Mouse (Mus musculus) heart, embryonic 10.5 days (tissue): ENCODE measurements around the gene Zfp473. TPM values are rescaled to one million over a fixed set of nuclear protein-coding genes. Genes with fewer than 3 reads are reported as not detected.
"Not testable (repeated sequence)": the region's sequence is repeated elsewhere in the genome, so short reads cannot be mapped to it uniquely, and the experiment has no call there.

Experiments
- DNase-seq: peaks from one replicate; pipeline ENCODE4 v3.0.0-alpha.2; 2017; ENCODE audit warnings: low spot score
- H3K27ac ChIP-seq: fragments of 300-500 bp; sonication (generic); 2 replicates; pipeline ENCODE4 v1.5.1; 2016; ENCODE audit warnings: mild to moderate bottlenecking
- H3K27me3 ChIP-seq: fragments of 300-500 bp; sonication (generic); 2 replicates; pipeline ENCODE4 v1.6.1; 2016; ENCODE audit warnings: mild to moderate bottlenecking; ENCODE audit not compliant: poor library complexity, insufficient read depth, severe bottlenecking
- H3K36me3 ChIP-seq: fragments of 300-500 bp; sonication (generic); 2 replicates; pipeline ENCODE4 v1.6.1; 2016; ENCODE audit warnings: mild to moderate bottlenecking, moderate library complexity
- H3K4me1 ChIP-seq: fragments of 300-500 bp; sonication (generic); 2 replicates; pipeline ENCODE4 v1.6.1; 2016; ENCODE audit warnings: mild to moderate bottlenecking
- H3K4me3 ChIP-seq: fragments of 300-500 bp; sonication (generic); 2 replicates; pipeline ENCODE4 v1.5.1; 2016; ENCODE audit warnings: mild to moderate bottlenecking, moderate library complexity
- H3K9me3 ChIP-seq: fragments of 300-500 bp; sonication (generic); 2 replicates; pipeline ENCODE4 v1.6.1; 2016; ENCODE audit warnings: mild to moderate bottlenecking, moderate library complexity
- WGBS: fragments of 180-500 bp; shearing (Covaris S2); methylation state at CpG from one replicate; pipeline ENCODE4 v1.1.7; 2016; 5-methylcytosine and 5-hydroxymethylcytosine counted together
- polyA plus RNA-seq: library from polyadenylated mRNA; unstranded; fragments of >200 nt; fragmentation: Nextera tagmentation; extraction: Ambion mirVana; gene quantifications from 2 replicates; pipeline ENCODE4 v1.2.1, GENCODE M21; 2016

Gene Zfp473
- polyA plus RNA-seq, 1 experiment from 2014 or later: 1.8 TPM

DNA sequence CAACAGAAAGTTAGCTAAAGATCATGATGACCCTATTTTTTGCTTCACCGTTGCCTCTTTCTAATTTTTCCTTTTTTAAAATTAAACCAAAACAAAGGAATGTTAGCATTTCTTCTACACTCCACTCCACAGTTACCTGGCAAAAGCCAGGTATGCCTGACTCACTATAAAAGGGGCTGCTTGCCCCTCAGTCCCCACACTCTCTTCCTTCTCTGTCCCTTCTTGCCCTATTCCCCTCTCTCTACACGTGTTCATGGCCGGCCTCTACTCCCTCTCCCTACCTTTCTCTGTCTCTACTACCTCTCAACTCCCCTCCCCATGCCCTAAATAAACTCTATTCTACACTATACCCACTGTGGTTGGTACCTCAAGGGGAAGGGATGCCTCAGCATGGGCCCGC, 3.7 kb downstream of the Zfp473 start:
- Histone ChIP-seq H3K36me3 (peaks cover 2% of the 10 kb centered on the region), H3K4me3 (peak overlapping the region; percentile 82; the same call in 1 of the 2 replicates), H3K27ac (no peak overlapping the region), H3K9me3 (no peaks in the 10 kb centered on the region), H3K27me3 (no peaks in the 10 kb centered on the region), H3K4me1 (peaks cover 22% of the 10 kb centered on the region)
- 72% methylated on average over 4 of the region's 4 CpGs for WGBS
- DNase-seq: no peak

DNA sequence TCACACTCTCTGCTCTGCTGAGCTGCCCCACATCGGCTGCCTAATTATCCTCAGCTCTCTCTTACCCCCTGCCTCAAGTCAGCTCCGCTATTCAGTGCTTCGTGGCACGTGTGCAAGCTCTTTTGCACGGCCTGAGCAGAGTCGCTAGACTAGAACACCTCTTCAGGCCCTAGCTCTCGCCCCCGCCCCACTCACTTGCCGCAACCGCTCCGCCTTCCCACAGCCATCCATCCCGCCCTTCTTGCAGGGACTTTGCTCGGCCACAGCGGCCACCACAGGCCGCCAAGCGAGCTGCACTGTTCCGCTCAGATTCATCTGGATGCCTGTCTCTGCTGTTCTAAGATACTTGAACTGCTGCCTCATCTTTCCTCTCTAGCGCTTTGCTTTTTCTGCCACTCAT, 5.8 kb downstream of the Zfp473 start:
- Histone ChIP-seq H3K36me3 (no peaks in the 10 kb centered on the region), H3K4me3 (peak overlapping the region; percentile 59), H3K4me1 (peaks cover 22% of the 10 kb centered on the region), H3K9me3 (no peaks in the 10 kb centered on the region), H3K27me3 (no peaks in the 10 kb centered on the region), H3K27ac (peak overlapping the region; percentile 69; the same call in 1 of the 2 replicates)
- peak; percentile 94 for DNase-seq
- WGBS: under 1% methylated on average over 18 of the region's 18 CpGs

DNA sequence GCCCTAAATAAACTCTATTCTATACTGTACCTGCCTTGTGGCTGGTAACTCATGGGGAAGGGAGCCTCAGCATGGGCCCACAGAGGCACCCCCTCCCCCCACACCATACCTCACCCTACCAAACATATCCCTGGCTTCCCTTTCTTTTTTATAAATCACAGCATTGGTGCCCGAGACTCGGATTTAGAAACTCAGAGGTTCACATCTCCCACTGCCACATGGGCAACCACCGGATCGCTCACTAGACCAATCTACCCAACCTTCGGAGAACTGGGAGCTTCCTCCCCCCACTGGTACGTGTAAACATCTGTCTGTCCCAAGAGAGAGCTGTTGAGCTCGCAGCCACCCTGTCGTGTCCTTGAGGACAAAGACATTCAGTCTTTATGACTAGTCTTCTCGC, 6.6 kb downstream of the Zfp473 start:
- Histone ChIP-seq H3K27me3 (no peaks in the 10 kb centered on the region), H3K9me3 (no peaks in the 10 kb centered on the region), H3K27ac (no peak overlapping the region), H3K36me3 (no peaks in the 10 kb centered on the region), H3K4me3 (no peak overlapping the region), H3K4me1 (peaks cover 18% of the 10 kb centered on the region)
- DNase-seq: no peak
- WGBS: 51% methylated on average over 9 of the region's 9 CpGs

DNA sequence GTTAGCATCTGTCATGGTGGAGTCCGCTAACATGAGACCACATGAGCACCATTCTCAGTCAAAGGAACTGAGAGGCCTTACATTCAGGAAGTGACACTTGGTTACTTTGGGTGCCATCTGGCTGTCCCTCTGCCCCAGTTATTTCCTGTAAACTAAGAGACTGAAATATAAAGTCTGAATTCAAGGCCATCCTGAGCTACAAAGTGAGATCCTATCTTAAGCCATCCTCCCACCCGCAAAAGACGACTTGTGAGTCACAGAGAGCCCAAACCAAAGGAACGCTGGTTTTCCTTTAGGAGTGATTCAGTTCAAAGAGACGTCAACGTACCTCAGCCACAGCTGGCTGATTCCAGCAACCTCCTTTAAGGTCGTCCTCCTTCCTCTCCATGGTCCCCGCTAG, 9.5 kb downstream of the Zfp473 start:
- 78% methylated on average over 8 of the region's 8 CpGs for WGBS
- Histone ChIP-seq H3K27ac (no peak overlapping the region), H3K4me3 (no peak overlapping the region), H3K9me3 (no peaks in the 10 kb centered on the region), H3K4me1 (peaks cover 7% of the 10 kb centered on the region), H3K36me3 (peaks cover 2% of the 10 kb centered on the region; the same call in 1 of the 2 replicates), H3K27me3 (no peaks in the 10 kb centered on the region)
- DNase-seq: no peak

DNA sequence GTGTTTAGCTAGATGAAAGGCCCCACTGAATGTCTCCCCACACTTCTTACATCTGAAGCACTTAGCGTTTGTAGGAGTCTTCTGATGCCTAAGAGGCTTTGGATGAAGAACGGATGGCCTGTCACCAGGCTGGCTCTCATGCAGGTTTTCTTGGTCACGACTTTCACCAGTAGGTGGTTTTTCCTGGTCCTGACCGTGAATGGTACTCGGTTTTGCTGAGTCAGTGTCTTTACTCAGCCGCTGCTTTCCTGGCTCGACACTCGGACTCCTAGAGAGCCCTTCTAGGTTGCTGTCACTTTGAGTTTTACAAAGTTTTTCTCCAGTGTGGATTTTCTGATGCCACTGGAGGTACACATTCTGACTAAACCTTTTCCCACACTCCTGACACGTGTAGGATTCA, 17.1 kb downstream of the Zfp473 start:
- no peak for DNase-seq
- Histone ChIP-seq H3K27ac (no peak overlapping the region), H3K27me3 (no peaks in the 10 kb centered on the region), H3K4me3 (no peak overlapping the region), H3K36me3 (peaks cover 21% of the 10 kb centered on the region), H3K4me1 (no peaks in the 10 kb centered on the region), H3K9me3 (no peaks in the 10 kb centered on the region)
- 82% methylated on average over 9 of the region's 9 CpGs for WGBS

DNA sequence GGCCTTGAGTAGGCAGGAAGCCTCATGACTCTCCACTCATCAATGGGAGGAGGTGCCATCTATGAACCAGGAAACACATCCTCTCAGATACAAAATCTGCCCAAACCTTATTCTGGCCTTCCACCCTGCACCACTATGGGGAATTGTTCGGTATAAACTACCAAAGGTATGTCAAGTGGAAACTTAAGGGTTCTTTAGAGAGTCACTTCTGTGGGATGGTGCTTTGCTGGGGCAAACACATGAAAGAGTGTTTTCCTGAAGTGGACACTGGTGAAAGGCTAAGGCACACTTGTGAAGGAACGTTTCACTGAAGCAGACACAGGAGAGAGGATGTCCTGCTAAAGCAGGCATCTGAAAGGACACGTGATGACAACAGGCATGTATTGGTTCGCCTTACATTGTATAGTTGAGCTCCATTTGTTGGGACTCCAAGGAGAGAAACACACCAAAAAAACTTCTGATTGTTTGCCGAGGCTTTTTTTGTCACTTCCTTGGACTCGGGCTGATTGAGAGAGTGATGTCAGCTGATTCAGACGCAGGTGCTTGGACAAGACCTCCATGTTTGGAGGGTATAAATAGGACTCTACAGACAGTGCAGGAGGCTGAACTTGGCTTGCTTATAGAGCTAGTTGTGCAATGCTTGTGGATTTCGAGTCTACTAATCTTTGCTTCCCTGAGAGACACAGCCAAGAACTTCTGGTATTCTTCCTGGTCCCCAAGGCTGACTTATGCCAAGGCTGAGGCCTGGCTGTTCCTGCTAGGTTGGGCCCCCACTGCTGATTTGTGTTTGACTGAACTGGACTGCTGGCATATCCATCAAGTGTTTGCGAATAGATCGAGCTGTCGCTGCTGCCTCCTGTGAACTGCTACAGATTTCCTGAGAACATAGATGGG, 22.5 kb downstream of the Zfp473 start:
- WGBS: 82% methylated on average over 11 of the region's 11 CpGs

DNA sequence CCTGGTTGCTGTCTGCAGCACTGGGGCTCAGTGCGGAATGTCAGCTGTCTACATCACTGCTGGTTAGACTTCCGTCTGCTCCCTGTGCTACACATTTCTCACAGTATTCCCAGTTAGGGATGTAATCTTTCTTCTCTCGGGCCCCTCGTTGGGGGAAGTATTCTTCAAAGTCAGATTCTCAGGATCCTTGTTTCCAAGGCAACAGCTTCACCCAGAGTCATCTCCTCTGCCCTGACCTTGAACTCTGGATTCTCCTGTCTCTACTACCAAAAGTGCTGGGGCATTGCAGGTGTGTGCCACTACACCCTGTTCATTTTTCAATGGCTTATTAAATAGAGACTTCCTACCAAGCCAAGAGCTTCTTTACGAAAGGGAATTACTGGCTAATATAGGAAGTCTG, 23.7 kb downstream of the Zfp473 start:
- H3K4me1 ChIP-seq: 0 out of 2 replicates have a peak, but pooled peaks cover 2% of the 10 kb centered on the region
- H3K27me3 ChIP-seq: no peaks in the 10 kb centered on the region
- 0 out of 2 replicates have a peak, but pooled peaks cover 3% of the 10 kb centered on the region for H3K36me3 ChIP-seq
- no peak overlapping the region for H3K27ac ChIP-seq
- H3K9me3 ChIP-seq: no peaks in the 10 kb centered on the region
- DNase-seq: no peak
- H3K4me3 ChIP-seq: no peak overlapping the region
- 68% methylated on average over 5 of the region's 5 CpGs for WGBS

More for the DNA sequence above, 22.5 kb downstream of the Zfp473 start:
- no peak overlapping the region for H3K4me3 ChIP-seq
- no peaks in the 10 kb centered on the region for H3K27me3 ChIP-seq
- H3K36me3 ChIP-seq: 0 out of 2 replicates have a peak, but pooled peaks cover 9% of the 10 kb centered on the region
- 0 out of 2 replicates have a peak, but pooled peaks cover 2% of the 10 kb centered on the region for H3K4me1 ChIP-seq
- no peaks in the 10 kb centered on the region for H3K9me3 ChIP-seq
- no peak overlapping the region for H3K27ac ChIP-seq
- DNase-seq: no peak

DNA sequence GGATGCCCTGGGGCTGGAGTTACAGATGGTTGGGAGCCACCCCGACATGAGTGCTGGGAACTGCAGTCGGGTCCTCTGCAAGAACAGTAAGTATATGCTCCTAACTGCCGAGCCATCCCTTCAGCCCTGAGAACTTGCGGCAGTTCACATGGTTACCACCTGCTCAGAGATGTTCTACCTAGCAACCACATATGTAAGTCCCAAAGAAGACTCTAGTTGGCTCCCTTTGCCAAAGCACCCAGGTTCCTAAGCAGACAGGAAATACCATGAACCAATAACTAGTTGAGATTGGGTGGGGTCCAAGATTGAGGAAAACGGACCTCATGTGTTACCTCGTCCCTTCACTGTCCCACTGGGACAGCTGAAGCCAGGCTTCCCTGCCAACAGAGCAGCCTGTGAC, 24.5 kb downstream of the Zfp473 start:
- Histone ChIP-seq H3K27ac (no peak overlapping the region), H3K9me3 (no peaks in the 10 kb centered on the region), H3K36me3 (no peaks in the 10 kb centered on the region), H3K27me3 (no peaks in the 10 kb centered on the region), H3K4me3 (no peak overlapping the region), H3K4me1 (0 out of 2 replicates have a peak, but pooled peaks cover 2% of the 10 kb centered on the region)
- DNase-seq: no peak
- 73% methylated on average over 6 of the region's 6 CpGs for WGBS

DNA sequence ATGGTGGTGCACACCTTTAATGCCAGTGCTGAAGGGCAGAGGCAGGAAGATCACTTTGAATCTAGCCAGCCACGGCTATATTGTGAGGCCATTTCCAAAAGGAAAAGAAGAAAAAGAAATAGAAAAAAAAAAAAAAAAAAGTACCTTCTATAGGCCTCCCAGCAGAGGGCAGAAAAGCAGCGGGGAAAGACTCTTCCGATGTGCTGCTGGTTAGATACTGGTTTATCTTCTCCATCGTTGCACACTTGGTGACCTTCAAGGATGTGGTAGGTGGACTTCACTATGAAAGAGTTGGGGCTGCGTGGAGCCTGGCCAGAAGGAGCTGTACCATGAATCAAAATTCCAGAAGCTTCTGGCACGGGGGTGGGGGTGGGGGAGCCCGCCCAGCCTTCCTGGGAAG, 26.5 kb downstream of the Zfp473 start:
- 21% methylated on average over 7 of the region's 7 CpGs for WGBS
- Histone ChIP-seq H3K27ac (no peak overlapping the region), H3K27me3 (no peaks in the 10 kb centered on the region; the same call in 1 of the 2 replicates), H3K4me1 (0 out of 2 replicates have a peak, but pooled peaks cover 2% of the 10 kb centered on the region), H3K36me3 (no peaks in the 10 kb centered on the region), H3K4me3 (no peak overlapping the region), H3K9me3 (no peaks in the 10 kb centered on the region)
- DNase-seq: no peak

DNA sequence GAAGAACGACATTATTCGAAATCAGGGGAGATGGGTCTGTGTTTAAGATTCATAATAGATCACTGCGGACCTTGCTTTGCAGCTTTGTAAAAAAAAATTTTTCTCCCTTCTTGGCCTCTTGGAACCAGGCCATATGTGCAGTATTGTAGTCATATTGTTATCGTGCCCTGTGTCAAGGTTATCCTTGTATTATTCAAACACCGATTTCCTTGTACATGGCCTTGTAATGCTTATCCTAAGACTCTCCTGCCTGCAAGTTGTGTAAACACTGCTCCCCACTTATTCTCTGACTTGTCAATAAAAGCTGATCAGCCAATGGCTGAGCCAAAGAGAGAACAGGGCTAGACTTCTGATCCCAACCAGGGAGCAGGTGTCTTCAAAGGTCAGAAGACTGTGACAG, 28.8 kb downstream of the Zfp473 start:
- 0 out of 2 replicates have a peak, but pooled peaks cover 2% of the 10 kb centered on the region for H3K4me1 ChIP-seq
- no peak overlapping the region for H3K4me3 ChIP-seq
- H3K27me3 ChIP-seq: no peaks in the 10 kb centered on the region; the same call in 1 of the 2 replicates
- H3K27ac ChIP-seq: no peak overlapping the region
- no peaks in the 10 kb centered on the region for H3K36me3 ChIP-seq
- 74% methylated on average over 5 of the region's 5 CpGs for WGBS
- no peak for DNase-seq
- no peaks in the 10 kb centered on the region for H3K9me3 ChIP-seq

DNA sequence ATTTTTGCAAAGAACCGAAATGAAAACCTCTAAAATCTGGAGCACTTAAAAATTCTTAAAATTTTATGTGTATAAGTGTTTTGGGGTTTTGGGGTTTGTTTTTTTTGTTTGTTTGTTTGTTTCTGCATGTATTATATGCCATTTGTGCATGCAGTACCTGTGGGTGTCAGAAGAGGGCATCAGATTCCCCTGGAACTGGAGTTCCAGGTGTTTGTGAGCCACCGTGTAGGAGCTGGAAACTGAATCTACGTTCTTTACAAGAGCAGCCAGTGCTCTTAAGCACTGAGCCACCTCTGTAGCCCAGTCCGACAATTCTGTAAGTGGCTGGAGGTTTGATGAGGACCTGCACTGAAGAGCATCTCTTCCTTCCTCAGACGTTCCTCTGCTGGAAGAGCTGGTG, 41.0 kb downstream of the Zfp473 start:
- Histone ChIP-seq H3K4me1 (no peaks in the 10 kb centered on the region), H3K27ac (no peak overlapping the region), H3K9me3 (no peaks in the 10 kb centered on the region), H3K27me3 (no peaks in the 10 kb centered on the region), H3K4me3 (no peak overlapping the region), H3K36me3 (no peaks in the 10 kb centered on the region)
- 81% methylated on average over 5 of the region's 5 CpGs for WGBS
- DNase-seq: no peak

DNA sequence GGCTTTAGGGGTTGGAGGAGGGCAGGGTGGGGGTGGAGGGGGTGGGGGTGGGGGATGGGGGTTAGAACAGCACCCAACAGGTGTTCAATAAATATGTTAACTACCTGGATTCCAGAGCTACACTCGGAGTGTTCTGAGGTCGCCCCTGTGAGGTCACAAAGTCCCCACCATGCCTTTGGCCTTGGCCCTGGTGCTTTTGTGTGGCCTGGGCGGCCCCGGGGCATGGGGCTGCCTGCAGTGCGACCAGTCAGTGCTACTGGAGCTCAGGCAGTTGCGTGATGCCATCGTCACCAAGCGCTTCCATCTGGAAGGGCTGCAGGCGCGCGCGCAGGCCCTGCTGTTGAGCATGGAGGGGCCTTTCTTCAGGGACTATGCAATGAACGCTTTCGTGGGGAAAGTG, 42.3 kb downstream of the Zfp473 start, which contains the start of gene Izumo2:
Gene Izumo2 (plus strand): TSS at position 169 of the 400 bp plus-strand sequence.
- Histone ChIP-seq H3K27me3 (no peaks in the 10 kb centered on the region), H3K27ac (no peak within 1 kb of the TSS), H3K9me3 (no peaks in the 10 kb centered on the region), H3K4me1 (no peaks in the 10 kb centered on the region), H3K4me3 (no peak within 1 kb of the TSS), H3K36me3 (no peaks in the 10 kb centered on the region)
- DNase-seq: no peak
- 70% methylated on average over 14 of the region's 14 CpGs for WGBS

DNA sequence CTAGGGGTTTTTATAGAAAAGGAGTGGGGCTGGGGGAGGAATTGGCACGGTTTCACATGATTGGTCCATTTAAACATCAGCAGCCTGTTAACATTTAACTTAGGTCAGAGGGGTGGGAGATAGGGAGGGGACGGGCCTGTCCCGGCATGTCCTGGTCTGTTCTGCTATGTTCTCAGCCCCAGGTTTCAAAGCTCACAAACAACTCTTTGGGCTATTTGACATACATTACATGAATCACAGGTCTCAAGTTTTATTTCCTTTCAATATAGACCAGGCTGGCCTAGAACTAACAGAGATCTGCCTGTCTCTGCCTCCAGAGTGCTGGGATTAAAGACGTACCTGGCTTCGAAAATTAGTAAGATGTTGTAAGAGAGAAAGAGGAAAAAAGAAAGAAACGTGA, 42.8 kb downstream of the Zfp473 start:
- not testable (repeated sequence) for H3K9me3 ChIP-seq, H3K27ac ChIP-seq, H3K27me3 ChIP-seq, H3K4me1 ChIP-seq, DNase-seq, H3K4me3 ChIP-seq, H3K36me3 ChIP-seq
- 77% methylated on average over 6 of the region's 6 CpGs for WGBS
